Mouse (Mus musculus) heart, adult 2 months (tissue): ENCODE measurements around the gene Ccdc124.

Experiments
- CTCF ChIP-seq: fragments of 200-600 bp; IDR thresholded peaks from 2 replicates; pipeline ENCODE4 v1.8.1; 2022; ENCODE audit warnings: antibody characterized with exemption, mild to moderate bottlenecking, moderate library complexity
- EP300 ChIP-seq: fragments of 200-500 bp; IDR thresholded peaks from 2 replicates; pipeline ENCODE4 v1.6.1; 2011; ENCODE audit warnings: low read depth, low read length, control low read depth; ENCODE audit not compliant: insufficient read depth
- POLR2A ChIP-seq: fragments of 200-500 bp; IDR thresholded peaks from 2 replicates; pipeline ENCODE4 v1.6.1; 2011; ENCODE audit warnings: mild to moderate bottlenecking, low read depth, low read length, control low read depth; ENCODE audit not compliant: insufficient read depth

- no peak for TF ChIP-seq CTCF
- TF ChIP-seq POLR2A = no peak
- no peak for TF ChIP-seq EP300
These were observed 28.6 kb downstream of the Ccdc124 start for GRCm38 (mm10) chr8:70845108-70845507.
